Mouse (Mus musculus) thymus, adult 2 months (tissue): Measurements from ENCODE around the gene Traf1.

Source experiments
- CTCF ChIP-seq: fragments of 200-500 bp; IDR thresholded peaks from 2 replicates; pipeline ENCODE4 v1.5.1; 2012; ENCODE audit warnings: mild to moderate bottlenecking, control low read depth, low read length, moderate library complexity, borderline replicate concordance; ENCODE audit not compliant: control insufficient read depth, poor library complexity, insufficient read depth; ENCODE audit errors: extremely low read depth
- POLR2A ChIP-seq: fragments of 200-500 bp; IDR thresholded peaks from 2 replicates; pipeline ENCODE4 v1.6.1; 2012; ENCODE audit warnings: mild to moderate bottlenecking, low read length, control low read depth, moderate library complexity; ENCODE audit not compliant: control insufficient read depth, poor library complexity, insufficient read depth; ENCODE audit errors: extremely low read depth

GRCm38 (mm10) chr2:34964230-34964629 is 2.7 kb upstream of the Traf1 start:
- no peak for TF ChIP-seq POLR2A
- TF ChIP-seq CTCF = no peak
